Mouse (Mus musculus) Patski (cell line): ENCODE measurements around the gene Kcnip2. TPM values are rescaled to one million over a fixed set of nuclear protein-coding genes. Genes with fewer than 3 reads are reported as not detected.

ENCODE experiments used
- ATAC-seq: fragments of 100-300 bp; one replicate; pipeline ENCODE4 v1.8.0; 2021
- CTCF ChIA-PET: fragments of 350-600 bp; sonication (Branson Sonifier 250); formaldehyde crosslinking; loops from one replicate; lab custom pipeline; 2022; ENCODE audit warnings: inconsistent platforms; lab: Charles Lee
- POLR2A ChIA-PET: fragments of 350-600 bp; sonication (Branson Sonifier 250); formaldehyde crosslinking; loops from one replicate; lab custom pipeline; 2022; ENCODE audit warnings: antibody characterized with exemption, inconsistent platforms; lab: Charles Lee
- DNase-seq: peaks from one replicate; pipeline ENCODE4 v3.0.0-alpha.2; 2011; ENCODE audit warnings: low read depth, low spot score
- H3K27me3 ChIP-seq: fragments of 371-371 bp; one replicate; pipeline ENCODE4 v1.5.1; 2021
- CTCF ChIP-seq: fragments of 100-300 bp; IDR thresholded peaks from one replicate; pipeline ENCODE4 v1.5.1; 2021
- in situ Hi-C: fragments of 300-500 bp; cut with MboI; formaldehyde crosslinking; loops from 3 replicates; pipeline ENCODE4 v1.11.1; 2018; ENCODE audit warnings: low pct_unique_long_range_greater_than_20kb, mixed read lengths
- polyA plus RNA-seq: library from polyadenylated mRNA; unstranded; gene quantifications from one replicate; pipeline ENCODE4 v1.2.3, GENCODE M21; 2021

Gene Kcnip2
- polyA plus RNA-seq, 1 experiment from 2014 or later: 0.10 TPM

- no peak for DNase-seq
- no peaks in the 10 kb centered on the region for H3K27me3 ChIP-seq
- POLR2A ChIA-PET: interaction anchor here (0.8 kb wide), 1 partner anchor 176 kb away, joined by 3 read pairs; no protein-coding TSS in a partner anchor
- TF ChIP-seq CTCF: no peak
- ATAC-seq: peak; percentile 59
- in situ Hi-C loops: loop anchor here (5.0 to 10.0 kb wide), 2 partner anchors 177 to 525 kb away; no protein-coding TSS in a partner anchor
- CTCF ChIA-PET: interaction anchor here (1.3 to 1.6 kb wide), 2 partner anchors 176 kb away, joined by 3 to 6 read pairs; no protein-coding TSS in a partner anchor
Observed at GRCm38 (mm10) chr19:45749243-45750043, 66.4 kb downstream of the Kcnip2 start, which contains the start of gene Npm3. Npm3 (minus strand) TSS chr19:45749591.

GRCm38 (mm10) chr19:45748691-45749242 lies 67.1 kb downstream of the Kcnip2 start:
- no peak for ATAC-seq
- in situ Hi-C loops: loop anchor here (5.0 to 10.0 kb wide), 2 partner anchors 176 to 524 kb away; no protein-coding TSS in a partner anchor

GRCm38 (mm10) chr19:45748206-45748605 lies 67.7 kb downstream of the Kcnip2 start:
- ATAC-seq: no peak

More at GRCm38 (mm10) chr19:45748691-45749242, 67.1 kb downstream of the Kcnip2 start:
- no peak for TF ChIP-seq CTCF
- ChIA-PET POLR2A (interaction anchor here (0.8 to 1.2 kb wide), 2 partner anchors 18 to 175 kb away, joined by 3 read pairs; no protein-coding TSS in a partner anchor), CTCF (interaction anchor here (1.6 kb wide), 1 partner anchor 175 kb away, joined by 6 read pairs; no protein-coding TSS in a partner anchor)
- DNase-seq: no peak
- H3K27me3 ChIP-seq: peaks cover 1% of the 10 kb centered on the region

GRCm38 (mm10) chr19:45747028-45747867 lies 68.6 kb downstream of the Kcnip2 start:
- DNase-seq: peak; percentile 33
- no peak for ATAC-seq
- ChIA-PET CTCF (interaction anchor here (1.0 to 2.1 kb wide), 3 partner anchors 9 to 162 kb away, joined by 3 to 8 read pairs (median 4); no protein-coding TSS in a partner anchor), POLR2A (interaction anchor here (1.2 kb wide), 1 partner anchor 16 kb away, joined by 3 read pairs; no protein-coding TSS in a partner anchor)
- in situ Hi-C loops: loop anchor here (5.0 to 10.0 kb wide), 2 partner anchors 175 to 522 kb away; no protein-coding TSS in a partner anchor
- no peak for TF ChIP-seq CTCF
- H3K27me3 ChIP-seq: peaks cover 10% of the 10 kb centered on the region

More at GRCm38 (mm10) chr19:45748206-45748605, 67.7 kb downstream of the Kcnip2 start:
- peaks cover 7% of the 10 kb centered on the region for H3K27me3 ChIP-seq
- ChIA-PET CTCF (interaction anchor here (1.0 to 1.6 kb wide), 2 partner anchors 21 to 174 kb away, joined by 3 to 6 read pairs; no protein-coding TSS in a partner anchor), POLR2A (interaction anchor here (1.2 kb wide), 1 partner anchor 17 kb away, joined by 3 read pairs; no protein-coding TSS in a partner anchor)
- DNase-seq: no peak
- in situ Hi-C loops: loop anchor here (5.0 to 10.0 kb wide), 2 partner anchors 176 to 523 kb away; no protein-coding TSS in a partner anchor
- TF ChIP-seq CTCF: no peak

- peaks cover 19% of the 10 kb centered on the region for H3K27me3 ChIP-seq
Observed at GRCm38 (mm10) chr19:45746153-45747020, 69.5 kb downstream of the Kcnip2 start.

GRCm38 (mm10) chr19:45745344-45746152 lies 70.3 kb downstream of the Kcnip2 start:
- H3K27me3 ChIP-seq: peaks cover 25% of the 10 kb centered on the region
- in situ Hi-C loops: loop anchor here (5.0 to 10.0 kb wide), 2 partner anchors 173 to 521 kb away; no protein-coding TSS in a partner anchor
- DNase-seq (no peak), ATAC-seq (no peak)
- no peak for TF ChIP-seq CTCF
- ChIA-PET POLR2A (interaction anchor here (0.5 to 1.2 kb wide), 4 partner anchors 11 to 284 kb away, joined by 3 to 8 read pairs (median 4); no protein-coding TSS in a partner anchor), CTCF (interaction anchor here (0.9 to 2.1 kb wide), 4 partner anchors 7 to 64 kb away, joined by 3 to 8 read pairs (median 4); no protein-coding TSS in a partner anchor)

More at GRCm38 (mm10) chr19:45746153-45747020, 69.5 kb downstream of the Kcnip2 start:
- DNase-seq (no peak), ATAC-seq (no peak)
- CTCF ChIA-PET: interaction anchor here (0.9 to 2.1 kb wide), 5 partner anchors 8 to 161 kb away, joined by 3 to 8 read pairs (median 4); no protein-coding TSS in a partner anchor
- TF ChIP-seq CTCF: no peak
- POLR2A ChIA-PET: interaction anchor here (1.2 kb wide), 1 partner anchor 172 kb away, joined by 3 read pairs; no protein-coding TSS in a partner anchor
- in situ Hi-C loops: loop anchor here (5.0 to 10.0 kb wide), 2 partner anchors 174 to 522 kb away; no protein-coding TSS in a partner anchor

GRCm38 (mm10) chr19:45743619-45744018 lies 72.2 kb downstream of the Kcnip2 start:
- CTCF ChIA-PET: interaction anchor here (1.0 to 1.3 kb wide), 2 partner anchors 34 to 169 kb away, joined by 3 to 4 read pairs; no protein-coding TSS in a partner anchor
- ATAC-seq (no peak), DNase-seq (no peak)
- POLR2A ChIA-PET: no interaction called here
- peaks cover 44% of the 10 kb centered on the region for H3K27me3 ChIP-seq
- in situ Hi-C loops: loop anchor here (10.0 kb wide), 1 partner anchor 519 kb away; no protein-coding TSS in a partner anchor
- no peak for TF ChIP-seq CTCF
